Mouse (Mus musculus): ENCODE data around the gene Sars2. TPM values are rescaled to one million over a fixed set of nuclear protein-coding genes. Genes with fewer than 3 reads are reported as not detected.
"Not testable (repeated sequence)": the region's sequence is repeated elsewhere in the genome, so short reads cannot be mapped to it uniquely, and the experiment has no call there.

Gene Sars2
- 28.8 and 32.4 TPM in 2 replicates for polyA plus RNA-seq (2014; fragmentation: Nextera tagmentation; extraction: Ambion mirVana)

DNA sequence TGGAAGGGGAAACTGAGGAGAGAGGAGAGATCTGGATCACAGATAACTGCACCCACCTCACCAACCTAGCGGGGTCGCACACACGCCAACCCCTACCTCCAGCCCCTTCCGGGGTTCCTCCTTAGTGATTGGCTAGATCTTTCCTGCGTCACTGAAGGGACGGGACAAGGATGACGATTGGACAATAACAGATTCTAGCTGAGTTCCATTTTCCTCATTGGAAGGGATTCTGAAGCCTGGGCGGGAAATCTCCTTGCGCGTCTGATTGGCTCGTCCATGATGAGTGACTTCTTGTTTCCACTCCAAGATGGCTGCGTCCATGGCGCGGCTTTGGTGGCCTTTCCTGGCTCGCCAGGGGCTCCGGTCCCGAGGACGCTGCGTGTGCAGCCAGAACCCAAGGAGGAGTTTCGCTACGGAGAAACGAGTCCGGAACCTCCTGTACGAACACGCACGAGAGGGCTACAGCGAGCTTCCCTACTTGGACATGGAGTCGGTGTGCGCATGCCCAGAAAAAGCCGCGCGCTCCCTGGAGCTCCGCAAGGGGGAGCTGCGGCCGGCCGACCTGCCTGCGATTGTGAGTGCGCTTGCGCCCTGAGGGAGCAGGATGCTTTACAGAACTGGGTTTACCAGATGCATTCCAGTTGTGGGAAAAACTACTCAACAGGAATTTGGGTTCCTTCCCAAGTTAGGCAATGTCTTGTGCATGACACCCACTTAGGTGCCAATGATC, at the start of gene Sars2, which contains the start of gene Mrps12:
TSS of gene Sars2 (plus strand) at position 284 of the 730 bp plus-strand sequence.
TSS of gene Mrps12 (minus strand) at position 112 of the 730 bp plus-strand sequence.
- under 1% methylated on average over 39 of the region's 39 CpGs for WGBS
- H3K4me1 ChIP-seq (ENCODE audit: control insufficient read depth, insufficient read depth, low read length): peaks cover 8% of the 10 kb centered on the region
- H3K4me3 ChIP-seq (ENCODE audit: low read depth, low read length): peak within 1 kb of the TSS; percentile 68
- DNase-seq (ENCODE audit: low spot score) (peak; percentile 96), ATAC-seq (ENCODE audit: insufficient read depth, low FRiP score, low TSS enrichment) (peak; percentile 99)
- no peaks in the 10 kb centered on the region for H3K9me3 ChIP-seq (ENCODE audit: control insufficient read depth, low read length)
- no peaks in the 10 kb centered on the region for H3K27me3 ChIP-seq (ENCODE audit: control insufficient read depth, insufficient read depth, low read length)
- 0 out of 2 replicates have a peak within 1 kb of the TSS, but pooled peaks have one; percentile 56 for H3K27ac ChIP-seq (ENCODE audit: low read depth, low read length)
- peaks cover 5% of the 10 kb centered on the region; the same call in 1 of the 2 replicates for H3K36me3 ChIP-seq (ENCODE audit: control insufficient read depth, insufficient read depth, low read length)
- H3K4me2 ChIP-seq (ENCODE audit: low read depth): peak within 1 kb of the TSS; percentile 96
- H3K9ac ChIP-seq (ENCODE audit: low read length): peak within 1 kb of the TSS; percentile 81

DNA sequence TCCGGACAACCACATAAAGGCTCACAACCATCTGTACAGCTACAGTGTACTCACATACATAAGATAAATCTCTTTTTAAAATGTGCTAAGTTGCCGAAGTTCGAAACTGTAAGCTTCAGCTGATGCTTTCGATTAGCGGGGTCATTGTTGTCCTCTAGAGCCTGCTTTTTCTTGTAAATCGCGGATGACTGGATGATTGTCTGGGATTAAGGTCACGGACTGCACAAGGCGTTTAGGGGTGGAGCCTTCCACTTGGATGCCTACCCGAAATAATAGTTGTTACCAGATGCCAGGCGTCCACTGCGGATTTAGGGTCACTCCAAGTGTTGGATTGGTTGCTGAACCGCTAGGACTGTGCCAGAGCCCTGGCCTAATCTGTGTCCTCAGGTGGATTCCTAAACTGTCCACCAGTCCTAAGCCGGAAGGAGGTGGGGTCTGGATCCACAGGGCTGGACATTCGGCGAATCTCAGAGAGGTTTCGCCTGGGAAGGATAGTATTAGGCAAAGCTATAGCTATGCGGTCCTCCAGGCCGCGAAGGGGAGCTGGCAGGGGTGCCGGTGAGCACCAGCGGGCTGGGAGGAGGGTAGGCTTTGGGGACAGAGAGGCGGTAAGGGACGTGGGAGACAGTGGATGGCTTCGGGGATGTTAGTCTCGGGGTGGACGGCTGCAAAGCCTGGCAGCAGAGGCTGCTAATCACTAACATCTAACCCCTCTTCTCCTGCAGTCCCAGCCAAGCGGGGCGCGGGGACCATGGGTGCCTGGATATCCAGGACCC, 49.1 kb upstream of the Sars2 start, which contains the start of gene Fbxo27:
TSS of gene Fbxo27 (plus strand) at position 305 of the 776 bp plus-strand sequence.
- Histone ChIP-seq H3K9ac (ENCODE audit: low read length) (peak within 1 kb of the TSS; percentile 37), H3K4me2 (ENCODE audit: low read depth) (peak within 1 kb of the TSS; percentile 92), H3K9me3 (ENCODE audit: control insufficient read depth, low read length) (no peaks in the 10 kb centered on the region), H3K27ac (ENCODE audit: low read depth, low read length) (no peak within 1 kb of the TSS), H3K27me3 (ENCODE audit: control insufficient read depth, insufficient read depth, low read length) (no peaks in the 10 kb centered on the region), H3K4me3 (ENCODE audit: low read depth, low read length) (peak within 1 kb of the TSS; percentile 49), H3K36me3 (ENCODE audit: control insufficient read depth, insufficient read depth, low read length) (no peaks in the 10 kb centered on the region), H3K4me1 (ENCODE audit: control insufficient read depth, insufficient read depth, low read length) (0 out of 2 replicates have a peak, but pooled peaks cover 4% of the 10 kb centered on the region)
- 27% methylated on average over 30 of the region's 30 CpGs for WGBS
- ATAC-seq (ENCODE audit: insufficient read depth, low FRiP score, low TSS enrichment): peak; percentile 45; the same call in 1 of the 2 replicates
- DNase-seq (ENCODE audit: low spot score): peak; percentile 38

DNA sequence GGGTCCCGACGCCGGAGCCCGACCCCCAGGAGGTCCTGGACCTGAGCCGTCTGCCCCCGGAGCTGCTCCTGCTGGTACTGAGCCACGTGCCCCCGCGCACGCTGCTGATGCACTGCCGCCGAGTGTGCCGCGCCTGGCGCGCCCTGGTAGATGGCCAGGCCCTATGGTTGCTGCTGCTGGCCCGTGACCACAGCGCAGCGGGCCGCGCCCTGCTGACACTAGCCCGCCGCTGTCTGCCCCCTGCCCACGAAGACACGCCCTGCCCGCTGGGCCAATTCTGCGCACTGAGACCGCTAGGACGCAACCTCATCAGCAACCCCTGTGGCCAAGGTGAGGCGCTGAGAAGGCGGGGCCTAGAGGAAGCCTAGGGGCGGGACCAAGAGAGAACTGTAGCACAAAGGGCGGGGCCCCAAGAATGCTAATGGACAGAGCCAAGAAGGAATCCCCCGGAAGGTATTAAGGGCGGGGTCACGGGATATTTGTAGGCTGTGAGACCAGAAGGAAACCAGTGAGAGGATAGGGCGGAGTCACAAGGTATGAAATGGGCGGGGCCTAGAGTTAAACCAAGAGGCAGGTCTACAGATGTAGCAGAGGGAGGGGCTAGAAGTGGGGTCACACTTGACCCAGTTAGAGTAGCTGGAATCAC, 48.3 kb upstream of the Sars2 start:
- Histone ChIP-seq H3K9me3 (ENCODE audit: control insufficient read depth, low read length) (no peaks in the 10 kb centered on the region), H3K4me1 (ENCODE audit: control insufficient read depth, insufficient read depth, low read length) (0 out of 2 replicates have a peak, but pooled peaks cover 4% of the 10 kb centered on the region), H3K4me3 (ENCODE audit: low read depth, low read length) (peak overlapping the region; percentile 49), H3K27me3 (ENCODE audit: control insufficient read depth, insufficient read depth, low read length) (no peaks in the 10 kb centered on the region), H3K27ac (ENCODE audit: low read depth, low read length) (no peak overlapping the region), H3K9ac (ENCODE audit: low read length) (peak overlapping the region; percentile 37), H3K4me2 (ENCODE audit: low read depth) (peak overlapping the region; percentile 92), H3K36me3 (ENCODE audit: control insufficient read depth, insufficient read depth, low read length) (no peaks in the 10 kb centered on the region)
- peak; percentile 81 for ATAC-seq (ENCODE audit: insufficient read depth, low FRiP score, low TSS enrichment)
- under 1% methylated on average over 38 of the region's 38 CpGs for WGBS
- DNase-seq (ENCODE audit: low spot score): peak; percentile 76

DNA sequence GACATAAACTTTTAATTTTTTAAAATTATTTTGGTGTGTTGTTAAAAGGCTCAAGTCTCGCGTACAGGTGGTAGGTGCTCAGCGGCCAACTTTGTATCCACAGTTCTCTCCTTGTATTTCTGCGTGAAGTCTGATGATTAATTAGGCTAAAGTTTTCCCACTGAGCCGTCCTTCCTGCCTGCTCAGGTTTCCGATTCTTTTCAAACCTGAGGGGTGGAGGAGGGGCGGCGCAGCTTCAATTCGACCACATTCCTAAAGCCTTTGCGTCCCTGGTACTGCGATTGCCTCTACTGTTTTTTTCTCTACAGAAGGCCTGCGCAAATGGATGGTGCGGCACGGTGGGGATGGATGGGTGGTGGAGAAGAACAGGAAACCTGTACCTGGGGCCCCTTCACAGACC, 47.4 kb upstream of the Sars2 start:
- no peak overlapping the region; the same call in 1 of the 2 replicates for H3K4me3 ChIP-seq (ENCODE audit: low read depth, low read length)

DNA sequence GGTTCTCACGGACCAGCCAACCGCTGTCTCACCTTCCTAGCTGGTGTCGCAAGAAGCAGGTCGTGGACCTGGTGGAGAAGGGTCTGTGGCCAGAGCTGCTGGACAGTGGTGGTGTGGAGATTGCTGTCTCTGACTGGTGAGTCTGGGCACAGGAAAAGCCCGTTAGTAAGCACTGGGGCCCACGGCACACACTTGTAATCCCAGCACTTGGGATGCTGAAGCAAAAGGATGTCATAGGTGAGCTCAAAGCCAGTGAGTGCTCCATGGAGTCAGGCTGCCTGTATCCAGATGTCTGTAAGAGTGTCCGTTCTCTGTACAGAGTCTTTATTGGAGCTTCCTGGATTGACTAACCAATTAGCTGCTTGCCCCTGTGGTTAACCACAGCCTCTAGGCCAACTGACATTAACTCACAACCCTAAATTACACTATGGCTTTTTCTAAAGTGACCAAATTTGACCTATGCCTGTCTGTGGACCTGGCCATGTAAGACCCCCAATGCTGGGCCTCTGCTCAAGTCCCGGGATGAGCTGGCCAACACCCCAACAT, 46.8 kb upstream of the Sars2 start:
- no peaks in the 10 kb centered on the region for H3K36me3 ChIP-seq (ENCODE audit: control insufficient read depth, insufficient read depth, low read length)
- H3K4me3 ChIP-seq (ENCODE audit: low read depth, low read length): no peak overlapping the region
- no peaks in the 10 kb centered on the region for H3K9me3 ChIP-seq (ENCODE audit: control insufficient read depth, low read length)
- H3K4me1 ChIP-seq (ENCODE audit: control insufficient read depth, insufficient read depth, low read length): 0 out of 2 replicates have a peak, but pooled peaks cover 4% of the 10 kb centered on the region
- WGBS: 57% methylated on average over 8 of the region's 8 CpGs
- no peak for DNase-seq (ENCODE audit: low spot score)
- no peak overlapping the region for H3K4me2 ChIP-seq (ENCODE audit: low read depth)
- H3K9ac ChIP-seq (ENCODE audit: low read length): no peak overlapping the region
- no peak for ATAC-seq (ENCODE audit: insufficient read depth, low FRiP score, low TSS enrichment)
- H3K27ac ChIP-seq (ENCODE audit: low read depth, low read length): no peak overlapping the region
- no peaks in the 10 kb centered on the region for H3K27me3 ChIP-seq (ENCODE audit: control insufficient read depth, insufficient read depth, low read length)

More for the DNA sequence above, 47.4 kb upstream of the Sars2 start:
- Histone ChIP-seq H3K9me3 (ENCODE audit: control insufficient read depth, low read length) (no peaks in the 10 kb centered on the region), H3K27ac (ENCODE audit: low read depth, low read length) (no peak overlapping the region), H3K4me1 (ENCODE audit: control insufficient read depth, insufficient read depth, low read length) (0 out of 2 replicates have a peak, but pooled peaks cover 4% of the 10 kb centered on the region), H3K36me3 (ENCODE audit: control insufficient read depth, insufficient read depth, low read length) (no peaks in the 10 kb centered on the region), H3K27me3 (ENCODE audit: control insufficient read depth, insufficient read depth, low read length) (no peaks in the 10 kb centered on the region), H3K4me2 (ENCODE audit: low read depth) (no peak overlapping the region), H3K9ac (ENCODE audit: low read length) (no peak overlapping the region)
- ATAC-seq (ENCODE audit: insufficient read depth, low FRiP score, low TSS enrichment): no peak
- 10% methylated on average over 14 of the region's 14 CpGs for WGBS
- DNase-seq (ENCODE audit: low spot score): peak; percentile 48

DNA sequence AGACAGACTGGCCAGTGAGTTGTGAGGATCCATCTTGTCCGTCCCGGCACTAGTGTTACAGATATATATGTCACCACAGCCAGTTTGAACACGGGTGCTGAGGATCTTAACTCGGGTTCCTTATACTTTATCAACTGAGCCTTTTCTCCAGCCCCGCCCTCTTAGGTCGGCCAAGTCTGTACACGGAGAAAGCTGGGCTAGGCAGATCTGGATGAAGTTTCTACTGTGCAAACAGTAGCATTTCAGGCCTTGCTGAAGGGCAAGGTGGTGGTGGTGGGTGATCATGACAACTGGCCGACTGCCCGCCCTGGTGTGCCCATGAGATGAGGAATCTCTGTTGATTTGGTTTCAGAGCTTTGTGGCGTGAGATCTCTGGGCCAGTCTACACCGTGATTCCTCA, 44.5 kb upstream of the Sars2 start:
- ATAC-seq (ENCODE audit: insufficient read depth, low FRiP score, low TSS enrichment) (no peak), DNase-seq (ENCODE audit: low spot score) (no peak)
- Histone ChIP-seq H3K4me1 (ENCODE audit: control insufficient read depth, insufficient read depth, low read length) (0 out of 2 replicates have a peak, but pooled peaks cover 4% of the 10 kb centered on the region), H3K27ac (ENCODE audit: low read depth, low read length) (no peak overlapping the region), H3K4me2 (ENCODE audit: low read depth) (no peak overlapping the region), H3K36me3 (ENCODE audit: control insufficient read depth, insufficient read depth, low read length) (no peaks in the 10 kb centered on the region), H3K4me3 (ENCODE audit: low read depth, low read length) (no peak overlapping the region), H3K9me3 (ENCODE audit: control insufficient read depth, low read length) (no peaks in the 10 kb centered on the region), H3K9ac (ENCODE audit: low read length) (no peak overlapping the region), H3K27me3 (ENCODE audit: control insufficient read depth, insufficient read depth, low read length) (no peaks in the 10 kb centered on the region)
- 93% methylated on average over 11 of the region's 11 CpGs for WGBS

DNA sequence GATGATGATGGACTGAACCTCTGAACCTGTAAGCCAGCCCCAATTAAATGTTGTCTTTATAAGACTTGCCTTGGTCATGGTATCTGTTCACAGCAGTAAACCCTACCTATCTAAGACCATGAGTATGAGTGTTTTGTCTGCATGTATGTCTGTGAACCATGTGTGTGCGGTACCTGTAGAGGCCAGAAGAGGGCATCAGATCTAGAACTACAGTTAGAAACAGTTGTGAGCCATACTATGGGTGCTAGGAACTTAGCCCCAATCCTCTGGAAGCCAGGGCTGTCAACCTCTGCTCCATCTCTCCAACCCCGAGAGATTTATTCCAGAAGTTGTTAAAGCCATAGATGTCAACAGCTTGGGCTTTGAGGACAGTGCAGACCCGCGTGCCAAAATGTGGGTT, 41.5 kb upstream of the Sars2 start:
- DNase-seq (ENCODE audit: low spot score) (no peak), ATAC-seq (ENCODE audit: insufficient read depth, low FRiP score, low TSS enrichment) (no peak)
- no peak overlapping the region for H3K9ac ChIP-seq (ENCODE audit: low read length)
- no peaks in the 10 kb centered on the region for H3K36me3 ChIP-seq (ENCODE audit: control insufficient read depth, insufficient read depth, low read length)
- WGBS: 93% methylated on average over 4 of the region's 4 CpGs
- H3K27me3 ChIP-seq (ENCODE audit: control insufficient read depth, insufficient read depth, low read length): no peaks in the 10 kb centered on the region
- H3K4me1 ChIP-seq (ENCODE audit: control insufficient read depth, insufficient read depth, low read length): no peaks in the 10 kb centered on the region
- H3K4me3 ChIP-seq (ENCODE audit: low read depth, low read length): no peak overlapping the region
- H3K27ac ChIP-seq (ENCODE audit: low read depth, low read length): no peak overlapping the region
- H3K4me2 ChIP-seq (ENCODE audit: low read depth): no peak overlapping the region
- no peaks in the 10 kb centered on the region for H3K9me3 ChIP-seq (ENCODE audit: control insufficient read depth, low read length)

DNA sequence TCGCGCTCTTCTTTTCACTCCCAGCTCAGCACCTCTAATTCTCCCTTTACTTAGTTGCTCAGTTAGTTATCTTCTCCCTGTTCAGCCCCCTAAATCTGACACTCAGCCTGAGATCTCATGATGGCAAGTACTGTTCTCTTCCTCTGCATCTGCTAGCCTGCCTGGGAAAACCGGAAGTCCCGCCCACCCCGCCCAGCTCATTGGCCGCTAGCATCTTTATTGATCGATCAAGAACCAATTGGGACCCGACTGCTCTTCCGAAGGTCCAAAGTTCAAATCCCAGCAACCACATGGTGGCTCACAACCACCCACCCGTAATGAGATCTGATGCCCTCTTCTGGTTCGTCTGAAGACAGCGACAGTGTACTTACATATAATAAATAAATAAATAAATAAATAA, 40.5 kb upstream of the Sars2 start:
- not testable (repeated sequence) for H3K9me3 ChIP-seq (ENCODE audit: control insufficient read depth, low read length); H3K4me2 ChIP-seq (ENCODE audit: low read depth); H3K27ac ChIP-seq (ENCODE audit: low read depth, low read length); H3K27me3 ChIP-seq (ENCODE audit: control insufficient read depth, insufficient read depth, low read length); H3K4me1 ChIP-seq (ENCODE audit: control insufficient read depth, insufficient read depth, low read length); DNase-seq (ENCODE audit: low spot score); H3K36me3 ChIP-seq (ENCODE audit: control insufficient read depth, insufficient read depth, low read length); H3K9ac ChIP-seq (ENCODE audit: low read length); H3K4me3 ChIP-seq (ENCODE audit: low read depth, low read length); ATAC-seq (ENCODE audit: insufficient read depth, low FRiP score, low TSS enrichment)
- WGBS: 97% methylated on average over 12 of the region's 12 CpGs
